Mouse (Mus musculus) cerebellum, adult 9-10 months (tissue): ENCODE data around the gene Hand1.
"Not testable (repeated sequence)": the region's sequence is repeated elsewhere in the genome, so short reads cannot be mapped to it uniquely, and the experiment has no call there.

Source experiments
- DNase-seq: peaks from one replicate; pipeline ENCODE4 v3.0.0; 2022

Hand1 gene

GRCm38 (mm10) chr11:57833296-57833977 is 819 bp upstream of the Hand1 start:
- no peak for DNase-seq

- DNase-seq = no peak
These were observed 757 bp downstream of the Hand1 start for GRCm38 (mm10) chr11:57831861-57832260.

GRCm38 (mm10) chr11:57831281-57831781 is 1.3 kb downstream of the Hand1 start:
- no peak for DNase-seq

GRCm38 (mm10) chr11:57829871-57830775 is 2.5 kb downstream of the Hand1 start:
- no peak for DNase-seq

- no peak for DNase-seq
These were observed 3.4 kb downstream of the Hand1 start for GRCm38 (mm10) chr11:57828955-57829870.

GRCm38 (mm10) chr11:57827915-57828545 is 4.6 kb downstream of the Hand1 start:
- no peak for DNase-seq

- no peak for DNase-seq
These were observed 5.3 kb downstream of the Hand1 start for GRCm38 (mm10) chr11:57827048-57827914.

- DNase-seq = not testable (repeated sequence)
These were observed 7.4 kb downstream of the Hand1 start for GRCm38 (mm10) chr11:57825234-57825633.

- no peak for DNase-seq
These were observed 8.9 kb downstream of the Hand1 start for GRCm38 (mm10) chr11:57823714-57824113.

GRCm38 (mm10) chr11:57823159-57823558 is 9.5 kb downstream of the Hand1 start:
- not testable (repeated sequence) for DNase-seq

GRCm38 (mm10) chr11:57819999-57820581 is 12.5 kb downstream of the Hand1 start:
- DNase-seq = peak; percentile 48

- no peak for DNase-seq
These were observed 14.4 kb downstream of the Hand1 start for GRCm38 (mm10) chr11:57818189-57818588.

GRCm38 (mm10) chr11:57813641-57814040 is 19.0 kb downstream of the Hand1 start:
- DNase-seq = no peak

GRCm38 (mm10) chr11:57812212-57812611 is 20.4 kb downstream of the Hand1 start:
- no peak for DNase-seq

- DNase-seq = no peak
These were observed 21.6 kb downstream of the Hand1 start for GRCm38 (mm10) chr11:57811006-57811405.

GRCm38 (mm10) chr11:57809732-57810098 is 22.9 kb downstream of the Hand1 start:
- DNase-seq = no peak

GRCm38 (mm10) chr11:57809017-57809731 is 23.4 kb downstream of the Hand1 start:
- no peak for DNase-seq

- DNase-seq = no peak
These were observed 27.6 kb downstream of the Hand1 start for GRCm38 (mm10) chr11:57805047-57805446.

GRCm38 (mm10) chr11:57802511-57802870 is 30.1 kb downstream of the Hand1 start:
- DNase-seq = peak; percentile 32
